Mouse (Mus musculus): ENCODE data around the gene Smim4.
A peak's percentile ranks its signal among the peaks of the same experiment; 100 is the strongest.

Gene Smim4

GRCm38 (mm10) chr14:31138897-31139429, 10.2 kb upstream of the Smim4 start:
- DNase-seq (ENCODE audit: low spot score), result no peak

- DNase-seq (ENCODE audit: low spot score), result no peak
These were observed 9.6 kb upstream of the Smim4 start for GRCm38 (mm10) chr14:31138219-31138896.

GRCm38 (mm10) chr14:31137791-31138190, 9.0 kb upstream of the Smim4 start:
- no peak for DNase-seq (ENCODE audit: low spot score)

- no peak for DNase-seq (ENCODE audit: low spot score)
These were observed 8.5 kb upstream of the Smim4 start for GRCm38 (mm10) chr14:31137281-31137595.

- no peak for DNase-seq (ENCODE audit: low spot score)
These were observed 7.9 kb upstream of the Smim4 start for GRCm38 (mm10) chr14:31136411-31137280.

GRCm38 (mm10) chr14:31135495-31136410, 7.0 kb upstream of the Smim4 start:
- no peak for DNase-seq (ENCODE audit: low spot score)

- DNase-seq (ENCODE audit: low spot score), result no peak
These were observed 5.6 kb upstream of the Smim4 start for GRCm38 (mm10) chr14:31134015-31135000.

- no peak for DNase-seq (ENCODE audit: low spot score)
These were observed 4.4 kb upstream of the Smim4 start for GRCm38 (mm10) chr14:31133023-31133665.

GRCm38 (mm10) chr14:31132491-31132975, 3.8 kb upstream of the Smim4 start:
- DNase-seq (ENCODE audit: low spot score), result no peak

GRCm38 (mm10) chr14:31132031-31132430, 3.3 kb upstream of the Smim4 start:
- DNase-seq (ENCODE audit: low spot score), result peak; percentile 26

GRCm38 (mm10) chr14:31131272-31131821, 2.6 kb upstream of the Smim4 start:
- peak; percentile 63 for DNase-seq (ENCODE audit: low spot score)

- peak; percentile 97 for DNase-seq (ENCODE audit: low spot score)
These were observed 1.8 kb upstream of the Smim4 start, which contains the start of gene Nt5dc2 for GRCm38 (mm10) chr14:31130236-31131220. Gene Nt5dc2, plus strand, starts transcription at chr14:31131053.

- no peak for DNase-seq (ENCODE audit: low spot score)
These were observed 825 bp upstream of the Smim4 start for GRCm38 (mm10) chr14:31129326-31130235.

- peak; percentile 45 for DNase-seq (ENCODE audit: low spot score)
These were observed 493 bp downstream of the Smim4 start for GRCm38 (mm10) chr14:31128101-31128825.

- DNase-seq (ENCODE audit: low spot score), result no peak
These were observed 1.9 kb downstream of the Smim4 start for GRCm38 (mm10) chr14:31126826-31127225.

Data from retina, embryonic 14.5 days (tissue).